Mouse (Mus musculus) limb, embryonic 13.5 days (tissue): ENCODE data around the gene Zfp988. TPM values are rescaled to one million over a fixed set of nuclear protein-coding genes. Genes with fewer than 3 reads are reported as not detected.
"Not testable (repeated sequence)": the region's sequence is repeated elsewhere in the genome, so short reads cannot be mapped to it uniquely, and the experiment has no call there.

Experiments
- ATAC-seq: fragments of 200-750 bp; cut with Nextera tagmentation; 2 replicates; pipeline ENCODE4 v1.8.0; 2017; ENCODE audit warnings: low read depth, moderate number of reproducible peaks, moderate TSS enrichment; ENCODE audit not compliant: low FRiP score
- H3K27ac ChIP-seq: fragments of 300-500 bp; sonication (generic); 2 replicates; pipeline ENCODE4 v1.5.1; 2015; ENCODE audit warnings: inconsistent platforms, mild to moderate bottlenecking, moderate library complexity
- H3K27me3 ChIP-seq: fragments of 300-500 bp; sonication (generic); 2 replicates; pipeline ENCODE4 v1.6.1; 2015; ENCODE audit warnings: mild to moderate bottlenecking, inconsistent platforms
- H3K36me3 ChIP-seq: fragments of 300-500 bp; sonication (generic); 2 replicates; pipeline ENCODE4 v1.6.1; 2015; ENCODE audit warnings: inconsistent platforms, mild to moderate bottlenecking, moderate library complexity
- H3K4me1 ChIP-seq: fragments of 300-500 bp; sonication (generic); 2 replicates; pipeline ENCODE4 v1.6.1; 2015; ENCODE audit warnings: inconsistent platforms
- H3K4me2 ChIP-seq: fragments of 300-500 bp; sonication (generic); replicated peaks from 2 replicates; pipeline ENCODE4 v1.6.1; 2015; ENCODE audit warnings: inconsistent platforms, mild to moderate bottlenecking, moderate library complexity
- H3K4me3 ChIP-seq: fragments of 300-500 bp; sonication (generic); 2 replicates; pipeline ENCODE4 v1.5.1; 2015; ENCODE audit warnings: moderate library complexity, mild to moderate bottlenecking, inconsistent platforms
- H3K9ac ChIP-seq: fragments of 300-500 bp; sonication (generic); 2 replicates; pipeline ENCODE4 v1.6.1; 2015; ENCODE audit warnings: mild to moderate bottlenecking, inconsistent platforms
- H3K9me3 ChIP-seq: fragments of 300-500 bp; sonication (generic); 2 replicates; pipeline ENCODE4 v1.6.1; 2016; ENCODE audit warnings: inconsistent platforms
- WGBS: fragments of 180-500 bp; shearing (Covaris S2); methylation state at CpG from one replicate; pipeline ENCODE4 v1.1.7; 2015; 5-methylcytosine and 5-hydroxymethylcytosine counted together
- polyA plus RNA-seq: library from polyadenylated mRNA; unstranded; fragments of >200 nt; fragmentation: Nextera tagmentation; extraction: Ambion mirVana; gene quantifications from 2 replicates; pipeline ENCODE4 v1.2.1, GENCODE M21; 2015

Zfp988 gene
- polyA plus RNA-seq, 1 experiment from 2014 or later, result 0.13 TPM

- 26% methylated on average over 1 of the region's 1 CpGs for WGBS
- H3K9me3 ChIP-seq, result peaks cover 56% of the 10 kb centered on the region
These were observed 30.4 kb downstream of the Zfp988 start for GRCm38 (mm10) chr4:147335691-147336367.

GRCm38 (mm10) chr4:147336368-147337195, 31.1 kb downstream of the Zfp988 start:
- peak; percentile 79 for ATAC-seq
- H3K4me2 ChIP-seq, H3K4me1 ChIP-seq, H3K27me3 ChIP-seq, H3K27ac ChIP-seq, H3K36me3 ChIP-seq, H3K4me3 ChIP-seq, H3K9ac ChIP-seq: not testable (repeated sequence)
- peaks cover 58% of the 10 kb centered on the region for H3K9me3 ChIP-seq
- WGBS, result 67% methylated on average over 6 of the region's 6 CpGs

More at GRCm38 (mm10) chr4:147335691-147336367, 30.4 kb downstream of the Zfp988 start:
- H3K27me3 ChIP-seq, H3K4me3 ChIP-seq, H3K4me1 ChIP-seq, H3K9ac ChIP-seq, H3K27ac ChIP-seq, H3K36me3 ChIP-seq, H3K4me2 ChIP-seq: not testable (repeated sequence)
- ATAC-seq, result peak; percentile 37; the same call in 1 of the 2 replicates

- peaks cover 59% of the 10 kb centered on the region for H3K9me3 ChIP-seq
- H3K36me3 ChIP-seq, ATAC-seq, H3K4me2 ChIP-seq, H3K4me3 ChIP-seq, H3K9ac ChIP-seq, H3K27me3 ChIP-seq, H3K27ac ChIP-seq, H3K4me1 ChIP-seq: not testable (repeated sequence)
- 85% methylated on average over 2 of the region's 2 CpGs for WGBS
These were observed 32.0 kb downstream of the Zfp988 start for GRCm38 (mm10) chr4:147337520-147337919.

GRCm38 (mm10) chr4:147338032-147338610, 32.6 kb downstream of the Zfp988 start:
- Histone ChIP-seq H3K4me2 (no peak overlapping the region), H3K9ac (no peak overlapping the region), H3K27me3 (no peaks in the 10 kb centered on the region), H3K9me3 (peaks cover 65% of the 10 kb centered on the region), H3K27ac (no peak overlapping the region), H3K36me3 (no peaks in the 10 kb centered on the region), H3K4me1 (no peaks in the 10 kb centered on the region), H3K4me3 (no peak overlapping the region)
- ATAC-seq, result no peak
- 70% methylated on average over 5 of the region's 5 CpGs for WGBS

- H3K27me3 ChIP-seq, H3K4me3 ChIP-seq, H3K4me2 ChIP-seq, H3K4me1 ChIP-seq, ATAC-seq, H3K27ac ChIP-seq, H3K9ac ChIP-seq, H3K36me3 ChIP-seq: not testable (repeated sequence)
- 79% methylated on average over 3 of the region's 3 CpGs for WGBS
- H3K9me3 ChIP-seq, result peaks cover 71% of the 10 kb centered on the region
These were observed 33.2 kb downstream of the Zfp988 start for GRCm38 (mm10) chr4:147338706-147339105.

- 70% methylated on average over 7 of the region's 7 CpGs for WGBS
- not testable (repeated sequence) for H3K4me3 ChIP-seq, H3K27me3 ChIP-seq, H3K4me2 ChIP-seq, H3K9ac ChIP-seq, H3K4me1 ChIP-seq, H3K36me3 ChIP-seq, H3K27ac ChIP-seq, ATAC-seq
- peaks cover 72% of the 10 kb centered on the region for H3K9me3 ChIP-seq
These were observed 34.2 kb downstream of the Zfp988 start for GRCm38 (mm10) chr4:147339601-147340219.

DNA sequence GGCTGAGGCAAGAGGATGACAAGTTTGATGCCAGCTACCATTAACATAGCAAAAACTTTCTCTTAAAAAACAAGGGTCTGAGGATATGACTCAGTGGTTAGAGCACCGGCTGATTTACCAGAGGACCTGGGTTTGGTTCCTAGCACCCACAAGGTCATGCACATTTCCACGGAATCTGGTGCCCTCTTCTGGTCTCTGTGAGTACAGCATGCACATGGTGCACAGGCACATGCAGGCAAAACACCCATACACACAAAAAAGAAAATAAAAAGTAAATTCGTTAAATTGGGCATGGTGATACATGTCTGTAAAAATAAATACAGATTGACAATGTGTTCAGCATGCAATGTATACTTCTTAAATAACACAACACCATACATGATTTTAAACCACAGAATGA, 34.8 kb downstream of the Zfp988 start:
- peaks cover 74% of the 10 kb centered on the region for H3K9me3 ChIP-seq
- not testable (repeated sequence) for ATAC-seq

DNA sequence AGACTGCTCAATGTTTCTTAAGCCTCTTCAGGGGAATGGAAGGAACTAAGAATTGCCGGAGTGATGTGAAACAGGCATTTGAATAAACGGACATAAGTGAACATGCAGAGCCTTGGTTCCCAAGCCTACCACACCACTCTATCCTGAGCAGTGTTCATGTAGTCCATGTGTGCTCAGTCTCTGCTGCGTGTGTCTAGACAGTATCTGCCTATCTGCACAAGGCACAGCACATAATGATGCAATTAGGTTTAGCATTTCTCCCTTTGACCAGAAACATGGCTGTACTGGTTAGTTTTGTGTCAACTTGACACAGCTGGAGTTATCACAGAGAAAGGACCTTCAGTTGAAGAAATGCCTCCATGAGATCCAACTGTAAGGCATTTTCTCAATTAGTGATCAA, 35.4 kb downstream of the Zfp988 start:
- peaks cover 70% of the 10 kb centered on the region for H3K9me3 ChIP-seq
- not testable (repeated sequence) for H3K27me3 ChIP-seq, ATAC-seq, H3K9ac ChIP-seq, H3K4me1 ChIP-seq, H3K4me3 ChIP-seq, H3K36me3 ChIP-seq, H3K4me2 ChIP-seq, H3K27ac ChIP-seq
- WGBS, result 85% methylated on average over 3 of the region's 3 CpGs

More for the DNA sequence above, 34.8 kb downstream of the Zfp988 start:
- not testable (repeated sequence) for H3K4me1 ChIP-seq, H3K4me2 ChIP-seq, H3K27me3 ChIP-seq, H3K4me3 ChIP-seq, H3K36me3 ChIP-seq, H3K9ac ChIP-seq, H3K27ac ChIP-seq
- WGBS, result 62% methylated on average over 3 of the region's 3 CpGs

DNA sequence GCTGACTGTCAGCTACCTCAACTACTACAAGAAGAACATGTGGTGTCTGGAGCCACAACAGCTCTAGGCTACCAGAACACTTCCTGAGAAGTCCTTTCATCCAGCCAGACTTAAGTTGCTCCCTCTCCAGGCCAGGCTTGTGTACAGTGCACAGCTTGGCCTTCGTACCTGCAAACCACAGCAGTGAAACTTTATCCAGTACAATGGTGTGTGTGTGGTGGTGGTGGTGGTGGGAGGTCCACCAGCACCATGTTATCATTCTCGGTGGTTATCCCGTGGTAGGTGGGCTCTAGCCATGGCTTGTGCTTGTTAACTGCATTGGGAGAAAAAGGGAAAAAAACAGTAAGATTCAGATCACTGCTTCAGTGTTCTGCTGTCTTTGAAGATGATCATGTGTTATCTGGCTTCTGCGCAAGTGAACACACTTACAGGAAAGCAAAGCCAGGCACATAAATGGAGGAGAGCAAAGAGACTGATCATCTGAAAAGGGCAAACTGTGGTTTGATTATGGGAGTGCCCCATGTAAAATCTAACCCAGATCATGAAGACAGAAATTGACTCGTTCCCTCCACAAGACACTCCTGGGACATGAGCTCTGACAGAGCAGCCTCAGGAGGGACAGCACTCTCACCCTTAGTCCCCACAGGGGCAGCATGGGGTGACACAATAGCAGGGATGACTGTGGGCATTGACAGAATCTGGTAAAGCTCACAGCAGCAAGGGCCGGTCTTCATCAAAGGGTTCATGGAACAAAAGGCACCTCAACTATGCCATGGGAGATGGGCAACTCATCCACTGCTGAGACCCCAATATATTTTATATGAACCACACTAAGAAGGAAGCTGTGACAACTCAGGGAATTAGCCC, 37.8 kb downstream of the Zfp988 start:
- not testable (repeated sequence) for H3K36me3 ChIP-seq, H3K4me3 ChIP-seq, H3K27ac ChIP-seq, H3K9ac ChIP-seq, H3K27me3 ChIP-seq, H3K4me1 ChIP-seq, H3K4me2 ChIP-seq
- ATAC-seq, result peak; percentile 87
- 76% methylated on average over 6 of the region's 6 CpGs for WGBS
- peaks cover 60% of the 10 kb centered on the region for H3K9me3 ChIP-seq

GRCm38 (mm10) chr4:147345061-147345554, 39.6 kb downstream of the Zfp988 start:
- 85% methylated on average over 2 of the region's 2 CpGs for WGBS
- H3K4me3 ChIP-seq, ATAC-seq, H3K27ac ChIP-seq, H3K27me3 ChIP-seq, H3K36me3 ChIP-seq, H3K9ac ChIP-seq, H3K4me1 ChIP-seq, H3K4me2 ChIP-seq: not testable (repeated sequence)
- peaks cover 64% of the 10 kb centered on the region for H3K9me3 ChIP-seq

- H3K9ac ChIP-seq, H3K27me3 ChIP-seq, H3K36me3 ChIP-seq, H3K4me1 ChIP-seq, H3K4me2 ChIP-seq, H3K4me3 ChIP-seq, H3K27ac ChIP-seq, ATAC-seq: not testable (repeated sequence)
- WGBS, result 70% methylated on average over 4 of the region's 4 CpGs
- peaks cover 71% of the 10 kb centered on the region for H3K9me3 ChIP-seq
These were observed 41.0 kb downstream of the Zfp988 start for GRCm38 (mm10) chr4:147346361-147347035.
